In the genomic region with DNA sequence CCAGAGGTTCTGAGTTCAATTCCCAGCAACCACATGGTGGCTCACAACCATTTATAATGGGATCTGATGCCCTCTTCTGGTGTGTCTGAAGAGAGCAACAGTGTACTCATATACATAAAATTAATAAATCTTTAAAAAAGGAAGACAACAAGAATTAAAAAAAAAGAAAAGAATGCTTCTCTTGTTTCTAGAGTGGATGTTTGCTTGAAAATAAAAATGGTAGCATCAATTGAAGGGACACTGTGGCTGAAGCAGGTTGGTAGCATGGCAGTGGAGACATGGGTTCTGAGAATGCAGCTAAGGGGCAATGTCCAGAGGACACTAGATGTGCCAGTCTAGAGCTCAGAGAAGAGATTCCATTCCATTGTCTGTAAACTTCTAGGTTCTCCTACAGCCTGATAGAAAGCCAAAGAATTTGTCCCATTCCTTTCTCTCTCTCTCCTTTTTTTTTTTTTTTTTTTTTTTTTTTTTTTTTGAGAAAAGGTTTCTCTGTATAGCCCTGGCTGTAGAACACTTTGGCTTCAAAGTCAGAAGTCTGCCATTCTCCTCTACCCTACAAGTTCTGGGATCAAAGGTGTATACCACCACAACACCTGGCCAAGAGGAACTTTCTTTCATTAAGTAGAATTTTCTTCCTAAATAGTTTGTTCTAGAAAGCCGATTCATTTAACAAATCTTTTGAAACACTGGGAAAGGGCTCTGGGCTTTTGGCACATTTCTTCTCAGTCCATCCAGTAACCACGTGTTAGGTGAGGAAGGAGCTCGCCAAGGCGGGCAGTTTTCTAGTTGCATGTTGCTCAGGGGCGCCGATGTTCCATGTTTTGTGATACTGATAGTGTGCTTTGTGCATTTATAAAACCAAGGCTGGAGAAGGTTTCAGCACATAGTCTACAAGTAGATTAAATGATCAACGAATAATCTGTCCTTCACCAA, we compare ENCODE assay signal across 17 mouse cellular contexts.
A peak's percentile ranks its signal among the peaks of the same experiment; 100 is the strongest.
DNase-seq lines count a peak whose midpoint lies in the region; ATAC-seq and TF ChIP-seq lines count a peak whose summit lies in the region.
"Had no signal": no experiment of that assay in that cellular context is flagged by ENCODE, and none has a peak within 500 bp of the region (broad histone marks: within the 10 kb centered on the region; RNA-seq: fewer than 3 reads in every experiment).

No protein-coding gene starts in this region.

- no peaks in the 10 kb centered on the region for H3K9me3 ChIP-seq in liver, embryonic 15.5 days (replicated peaks)
- H3K9me3 ChIP-seq in ES-E14 (ENCODE audit: control insufficient read depth, insufficient read depth, low read depth, low read length): no peaks in the 10 kb centered on the region
- H3K9me3 ChIP-seq in limb, embryonic 10.5 days (replicated peaks): no peaks in the 10 kb centered on the region
- H3K9me3 ChIP-seq: forebrain, embryonic 15.5 days; limb, embryonic 13.5 days had no signal

- DNase-seq in heart, adult 11 months: peak; percentile 42
- DNase-seq in heart, postnatal 4 days: no peak
- DNase-seq in liver (no peak), ES-E14 (ENCODE audit: low read depth, low spot score) (no peak)
- DNase-seq in limb, embryonic 10.5 days (ENCODE audit: low spot score): no peak
- no peak for DNase-seq in thymus, postnatal 25 days
- no peak for DNase-seq in lung, adult 18-20 months
- DNase-seq: adrenal gland, postnatal 25 days; cerebellum, adult 18-20 months; cerebellum, postnatal 36 days; kidney, adult 2 months; kidney, postnatal 14 days had no signal

- no peak overlapping the region for H3K9ac ChIP-seq in liver, embryonic 15.5 days
- H3K9ac ChIP-seq in ES-E14 (ENCODE audit: insufficient read depth, low read depth, low read length, poor library complexity, severe bottlenecking): no peak overlapping the region
- H3K9ac ChIP-seq: hindbrain, embryonic 14.5 days; limb, embryonic 13.5 days had no signal

- peak overlapping the region; percentile 62; the same call in 1 of the 2 replicates for H3K4me2 ChIP-seq in liver, embryonic 15.5 days

- H3K4me1 ChIP-seq in liver, embryonic 15.5 days (replicated peaks): peaks cover 35% of the 10 kb centered on the region
- peaks cover 6 to 13% of the 10 kb centered on the region in 2 experiments; a peak in 2 of 4 replicates for H3K4me1 ChIP-seq in ES-E14 (ENCODE audit: control insufficient read depth in 2 of 2, insufficient read depth in 2 of 2, low read length in 2 of 2, poor library complexity in 1 of 2)
- H3K4me1 ChIP-seq in limb, embryonic 10.5 days: peaks cover 43% of the 10 kb centered on the region

- no peak for ATAC-seq in liver, embryonic 15.5 days (ENCODE audit: insufficient read depth)
- ATAC-seq: Patski had no signal

- no peaks in the 10 kb centered on the region for H3K27me3 ChIP-seq in liver, embryonic 15.5 days
- no peaks in the 10 kb centered on the region for H3K27me3 ChIP-seq in limb, embryonic 10.5 days (ENCODE audit: low read depth, poor library complexity, severe bottlenecking)
- H3K27me3 ChIP-seq: forebrain, embryonic 15.5 days; limb, embryonic 13.5 days; Patski had no signal

- WGBS in liver, embryonic 15.5 days (ENCODE audit: insufficient replicate concordance): 80% methylated on average over 7 of the region's 7 CpGs
- 96% methylated on average over 7 of the region's 7 CpGs for WGBS in limb, embryonic 10.5 days

- H3K36me3 ChIP-seq in liver, embryonic 15.5 days (replicated peaks): no peaks in the 10 kb centered on the region
- H3K36me3 ChIP-seq in ES-E14 (ENCODE audit: control insufficient read depth, insufficient read depth, low read length, poor library complexity, severe bottlenecking): no peaks in the 10 kb centered on the region
- no peaks in the 10 kb centered on the region for H3K36me3 ChIP-seq in limb, embryonic 10.5 days
- H3K36me3 ChIP-seq: forebrain, embryonic 15.5 days; limb, embryonic 13.5 days had no signal

- no peak overlapping the region for H3K27ac ChIP-seq in liver, embryonic 15.5 days (replicated peaks)
- no peak overlapping the region for H3K27ac ChIP-seq in ES-E14 (ENCODE audit: insufficient read depth, low read depth, low read length, poor library complexity, severe bottlenecking)
- peak overlapping the region; percentile 88; the same call in 1 of the 2 replicates for H3K27ac ChIP-seq in limb, embryonic 10.5 days
- H3K27ac ChIP-seq: hindbrain, embryonic 14.5 days; limb, embryonic 13.5 days had no signal

- in situ Hi-C loops in ES-E14 (cut with MboI; ENCODE audit: low sequenced_read_pairs in 2 of 2, unreplicated experiment in 2 of 2): no loop called here

- no peak overlapping the region for H3K4me3 ChIP-seq in liver, embryonic 15.5 days (replicated peaks)
- H3K4me3 ChIP-seq in ES-E14 (ENCODE audit: insufficient read depth in 1 of 2, low read depth in 1 of 2, low read length in 2 of 2, poor library complexity in 1 of 2, severe bottlenecking in 1 of 2): no peak overlapping the region
- H3K4me3 ChIP-seq in limb, embryonic 10.5 days: no peak overlapping the region

TF ChIP-seq in ES-E14, 5 proteins besides CTCF, POLR2A, EP300 and RAD21:
- peak; percentile 72 for TF ChIP-seq ZNF384 (IDR thresholded peaks at IDR 0.05; ENCODE audit: low read depth, low read length)
- no peak for TF ChIP-seq CHD2 (IDR thresholded peaks at IDR 0.05; ENCODE audit: low read depth, low read length)
